Mouse (Mus musculus) embryo, embryonic 11 days (tissue): ENCODE data around the gene Frat2.

Experiments
- DNase-seq: peaks from one replicate; pipeline ENCODE4 v3.0.0-alpha.2; 2015

Gene Frat2

GRCm38 (mm10) chr19:41842706-41843105, 5.2 kb downstream of the Frat2 start:
- DNase-seq, result no peak

GRCm38 (mm10) chr19:41842196-41842595, 5.7 kb downstream of the Frat2 start:
- DNase-seq, result no peak

- DNase-seq, result no peak
Observed at GRCm38 (mm10) chr19:41841105-41841750, 6.7 kb downstream of the Frat2 start.

GRCm38 (mm10) chr19:41839685-41840084, 8.2 kb downstream of the Frat2 start:
- DNase-seq, result no peak

GRCm38 (mm10) chr19:41838808-41839207, 9.1 kb downstream of the Frat2 start:
- DNase-seq, result no peak

GRCm38 (mm10) chr19:41837917-41838261, 10.0 kb downstream of the Frat2 start:
- no peak for DNase-seq

- no peak for DNase-seq
Observed at GRCm38 (mm10) chr19:41837194-41837916, 10.6 kb downstream of the Frat2 start.

- no peak for DNase-seq
Observed at GRCm38 (mm10) chr19:41836719-41837118, 11.2 kb downstream of the Frat2 start.

GRCm38 (mm10) chr19:41835816-41836215, 12.1 kb downstream of the Frat2 start:
- DNase-seq, result peak; percentile 63

- DNase-seq, result no peak
Observed at GRCm38 (mm10) chr19:41835407-41835806, 12.5 kb downstream of the Frat2 start.

- no peak for DNase-seq
Observed at GRCm38 (mm10) chr19:41832501-41833201, 15.3 kb downstream of the Frat2 start.

- peak; percentile 43 for DNase-seq
Observed at GRCm38 (mm10) chr19:41831718-41832391, 16.1 kb downstream of the Frat2 start.

- peak; percentile 52 for DNase-seq
Observed at GRCm38 (mm10) chr19:41831101-41831570, 16.8 kb downstream of the Frat2 start.

- DNase-seq, result peak; percentile 69
Observed at GRCm38 (mm10) chr19:41830106-41831031, 17.6 kb downstream of the Frat2 start.

- DNase-seq, result peak; percentile 91
Observed at GRCm38 (mm10) chr19:41829381-41830105, 18.4 kb downstream of the Frat2 start, which contains the start of gene Frat1. Gene Frat1, plus strand, starts transcription at chr19:41829970.

GRCm38 (mm10) chr19:41828941-41829340, 19.0 kb downstream of the Frat2 start:
- no peak for DNase-seq

GRCm38 (mm10) chr19:41826529-41826928, 21.4 kb downstream of the Frat2 start:
- DNase-seq, result no peak

- DNase-seq, result no peak
Observed at GRCm38 (mm10) chr19:41824950-41825349, 23.0 kb downstream of the Frat2 start.

- DNase-seq, result no peak
Observed at GRCm38 (mm10) chr19:41822589-41822988, 25.3 kb downstream of the Frat2 start.

- no peak for DNase-seq
Observed at GRCm38 (mm10) chr19:41821436-41821835, 26.5 kb downstream of the Frat2 start.

GRCm38 (mm10) chr19:41818749-41819148, 29.2 kb downstream of the Frat2 start:
- DNase-seq, result no peak
